Mouse (Mus musculus): ENCODE results near the gene Rbm20.

- TF ChIP-seq CTCF (IDR thresholded peaks at IDR 0.05; ENCODE audit: extremely low read depth, insufficient read depth, insufficient read length, insufficient replicate concordance) = no peak
- TF ChIP-seq POLR2A (IDR thresholded peaks at IDR 0.05; ENCODE audit: low read depth, low read length) = no peak
Measured at GRCm38 (mm10) chr19:53824872-53825680, 148.0 kb downstream of the Rbm20 start.
